Mouse (Mus musculus) liver, embryonic 11.5 days (tissue): ENCODE measurements at regions not wholly inside any gene's neighbourhood (a gene's known extent, or its start where the extent isn't known, plus 50 kb on each side); places are given as distances from the start of the nearest gene placed in this dataset.

Source experiments
- ATAC-seq: fragments of 200-750 bp; cut with Nextera tagmentation; replicated peaks from 2 replicates; pipeline ENCODE4 v1.8.0; 2017; ENCODE audit warnings: moderate number of reproducible peaks, mild to moderate bottlenecking, moderate TSS enrichment, moderate library complexity; ENCODE audit not compliant: low FRiP score
- DNase-seq: peaks from one replicate; pipeline ENCODE4 v3.0.0-alpha.2; 2017; ENCODE audit warnings: low spot score
- H3K27ac ChIP-seq: fragments of 300-500 bp; sonication (generic); 2 replicates; pipeline ENCODE4 v1.5.1; 2014; ENCODE audit warnings: mild to moderate bottlenecking, low read depth, low read length, control low read depth
- H3K27me3 ChIP-seq: fragments of 300-500 bp; sonication (generic); replicated peaks from 2 replicates; pipeline ENCODE4 v1.6.1; 2014; ENCODE audit warnings: low read length, mixed read lengths; ENCODE audit not compliant: control insufficient read depth, insufficient read depth
- H3K36me3 ChIP-seq: fragments of 300-500 bp; sonication (generic); 2 replicates; pipeline ENCODE4 v1.6.1; 2014; ENCODE audit warnings: mild to moderate bottlenecking, low read length, moderate library complexity, mixed read lengths; ENCODE audit not compliant: control insufficient read depth, insufficient read depth
- H3K4me1 ChIP-seq: fragments of 300-500 bp; sonication (generic); replicated peaks from 2 replicates; pipeline ENCODE4 v1.6.1; 2014; ENCODE audit warnings: low read length, mixed read lengths; ENCODE audit not compliant: control insufficient read depth, insufficient read depth
- H3K4me2 ChIP-seq: fragments of 300-500 bp; sonication (generic); 2 replicates; pipeline ENCODE4 v1.6.1; 2014; ENCODE audit warnings: mild to moderate bottlenecking, control low read depth, moderate library complexity
- H3K4me3 ChIP-seq: fragments of 300-500 bp; sonication (generic); 2 replicates; pipeline ENCODE4 v1.5.1; 2014; ENCODE audit warnings: low read depth, low read length, control low read depth
- H3K9ac ChIP-seq: fragments of 300-500 bp; sonication (generic); 2 replicates; pipeline ENCODE4 v1.6.1; 2014; ENCODE audit warnings: low read depth, low read length, control low read depth
- H3K9me3 ChIP-seq: fragments of 300-500 bp; sonication (generic); 2 replicates; pipeline ENCODE4 v1.6.1; 2016; ENCODE audit warnings: low read length, inconsistent platforms, mixed read lengths; ENCODE audit not compliant: control insufficient read depth
- WGBS: fragments of 180-500 bp; shearing (Covaris S2); extraction: QIAGEN DNeasy Blood & Tissue Kit; methylation state at CpG from one replicate; pipeline ENCODE4 v1.1.7; 2014; 5-methylcytosine and 5-hydroxymethylcytosine counted together

DNA sequence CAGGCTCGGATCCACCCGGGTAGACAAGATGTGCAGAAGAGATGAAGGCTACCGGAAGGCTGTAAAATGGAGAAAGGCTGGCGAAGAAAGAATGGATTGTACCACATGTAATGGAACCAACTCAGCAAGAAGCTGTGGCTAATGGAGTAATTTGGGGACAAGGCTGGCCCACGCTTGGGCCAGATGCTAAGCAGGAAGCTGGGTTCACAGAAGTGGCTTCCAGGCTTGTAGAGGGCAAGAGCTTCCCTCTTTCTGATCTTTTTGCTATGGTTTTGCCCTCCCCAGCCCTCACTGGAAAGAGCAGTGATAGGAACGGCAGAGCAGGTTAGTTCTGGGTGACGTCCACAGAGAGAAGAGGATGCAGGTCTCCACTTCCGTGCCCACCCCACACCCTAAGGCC is 117.7 kb upstream of the Egr2 start:
- Histone ChIP-seq H3K4me2 (no peak overlapping the region), H3K36me3 (no peaks in the 10 kb centered on the region), H3K9me3 (no peaks in the 10 kb centered on the region), H3K4me3 (no peak overlapping the region), H3K27ac (no peak overlapping the region), H3K4me1 (no peaks in the 10 kb centered on the region), H3K27me3 (no peaks in the 10 kb centered on the region), H3K9ac (no peak overlapping the region)
- no peak for DNase-seq
- ATAC-seq = no peak
- 77% methylated on average over 8 of the region's 8 CpGs for WGBS

DNA sequence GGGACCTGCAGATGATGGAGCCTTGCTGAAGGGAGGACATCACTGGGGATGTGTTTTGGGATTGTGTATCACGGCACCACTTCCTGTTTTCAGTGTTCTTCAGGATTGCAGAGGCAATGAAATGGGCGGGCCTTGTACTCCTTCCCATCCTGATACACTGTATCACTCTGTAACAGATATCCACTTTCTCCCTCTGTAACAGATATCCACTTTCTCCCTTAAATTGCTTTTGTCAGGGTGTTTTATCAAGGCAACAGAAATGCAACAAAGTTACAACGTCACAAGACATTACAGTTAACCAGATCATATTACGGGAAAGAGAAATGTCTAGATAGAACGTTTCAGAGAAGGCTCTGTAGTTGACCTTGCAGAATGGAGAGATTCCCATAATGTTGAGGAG is 114.5 kb upstream of the Egr2 start:
- WGBS = 68% methylated on average over 5 of the region's 5 CpGs

DNA sequence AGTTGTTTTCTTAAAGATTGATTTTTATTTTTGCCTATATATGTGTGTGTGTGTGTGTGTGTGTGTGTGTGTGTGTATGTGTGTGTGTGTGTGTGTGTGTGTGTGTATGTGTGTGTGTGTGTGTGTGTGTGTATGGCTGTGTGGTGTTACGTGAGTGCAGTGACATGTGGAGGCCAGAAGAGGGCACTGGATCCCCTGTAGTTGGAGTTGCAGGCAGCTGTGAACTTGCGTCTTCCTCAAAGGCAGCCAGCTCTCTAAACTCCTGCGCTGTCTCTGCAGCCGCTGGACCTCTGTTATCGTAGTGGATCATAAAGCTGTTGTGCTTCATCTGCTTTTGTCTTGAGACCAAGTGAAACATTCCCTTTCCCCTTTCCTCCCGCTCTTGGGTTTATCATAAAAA is 109.9 kb upstream of the Egr2 start:
- no peaks in the 10 kb centered on the region for H3K27me3 ChIP-seq
- no peak overlapping the region for H3K4me3 ChIP-seq
- H3K9me3 ChIP-seq = no peaks in the 10 kb centered on the region
- no peak overlapping the region for H3K4me2 ChIP-seq
- no peaks in the 10 kb centered on the region for H3K36me3 ChIP-seq
- WGBS = 92% methylated on average over 6 of the region's 6 CpGs
- no peak overlapping the region for H3K27ac ChIP-seq
- ATAC-seq (no peak), DNase-seq (no peak)
- H3K9ac ChIP-seq = no peak overlapping the region
- H3K4me1 ChIP-seq = no peaks in the 10 kb centered on the region

More for the DNA sequence above, 114.5 kb upstream of the Egr2 start:
- H3K4me3 ChIP-seq = no peak overlapping the region
- no peaks in the 10 kb centered on the region for H3K36me3 ChIP-seq
- no peak overlapping the region for H3K9ac ChIP-seq
- no peak overlapping the region for H3K27ac ChIP-seq
- DNase-seq (no peak), ATAC-seq (no peak)
- H3K4me2 ChIP-seq = no peak overlapping the region
- H3K9me3 ChIP-seq = no peaks in the 10 kb centered on the region
- no peaks in the 10 kb centered on the region for H3K27me3 ChIP-seq
- H3K4me1 ChIP-seq = no peaks in the 10 kb centered on the region

DNA sequence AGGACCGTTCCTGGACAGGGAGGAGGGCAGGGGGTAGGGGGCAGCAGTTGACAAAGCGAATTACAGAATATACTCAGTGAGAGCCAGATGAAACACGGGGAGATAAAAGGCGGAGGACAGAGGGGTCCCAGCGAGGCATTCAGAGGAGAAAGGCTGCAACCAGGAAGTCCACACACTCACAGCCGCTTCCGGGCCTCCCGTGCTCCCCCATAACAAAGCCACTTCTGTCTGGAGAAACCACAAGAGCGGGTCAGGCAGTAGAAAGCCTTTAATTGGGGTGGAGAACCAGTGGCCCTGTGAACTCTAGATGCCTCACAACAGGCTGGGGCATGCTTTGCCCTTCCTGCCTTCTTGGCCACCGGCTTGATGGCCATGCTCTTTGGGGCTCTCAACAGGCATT is 108.1 kb upstream of the Egr2 start:
- ATAC-seq = no peak

DNA sequence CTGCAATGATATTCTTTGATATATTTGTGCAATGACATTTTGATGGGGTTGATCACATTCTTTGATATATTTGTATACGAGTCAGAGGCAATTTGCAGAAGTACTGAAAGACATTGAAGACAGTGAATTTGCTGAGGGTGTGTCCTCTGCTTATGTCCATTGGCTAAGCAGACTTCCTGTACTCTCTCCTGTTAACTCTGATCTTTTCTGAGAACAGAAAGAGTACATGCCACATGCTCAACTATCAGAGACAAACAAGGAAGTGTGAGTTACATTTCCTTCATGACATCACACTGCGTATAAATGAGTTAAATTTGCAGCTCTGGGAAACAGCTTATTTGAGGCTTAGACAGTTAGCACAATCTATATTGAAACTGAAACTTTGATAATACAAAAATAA is 104.5 kb upstream of the Egr2 start:
- Histone ChIP-seq H3K27ac (no peak overlapping the region), H3K4me2 (no peak overlapping the region), H3K4me3 (no peak overlapping the region)

More for the DNA sequence above, 108.1 kb upstream of the Egr2 start:
- DNase-seq = no peak
- H3K4me2 ChIP-seq = no peak overlapping the region
- H3K36me3 ChIP-seq = no peaks in the 10 kb centered on the region
- 36% methylated on average over 10 of the region's 10 CpGs for WGBS
- no peak overlapping the region for H3K27ac ChIP-seq
- no peaks in the 10 kb centered on the region for H3K9me3 ChIP-seq
- no peak overlapping the region for H3K9ac ChIP-seq
- H3K4me1 ChIP-seq = no peaks in the 10 kb centered on the region
- no peak overlapping the region for H3K4me3 ChIP-seq
- H3K27me3 ChIP-seq = no peaks in the 10 kb centered on the region

DNA sequence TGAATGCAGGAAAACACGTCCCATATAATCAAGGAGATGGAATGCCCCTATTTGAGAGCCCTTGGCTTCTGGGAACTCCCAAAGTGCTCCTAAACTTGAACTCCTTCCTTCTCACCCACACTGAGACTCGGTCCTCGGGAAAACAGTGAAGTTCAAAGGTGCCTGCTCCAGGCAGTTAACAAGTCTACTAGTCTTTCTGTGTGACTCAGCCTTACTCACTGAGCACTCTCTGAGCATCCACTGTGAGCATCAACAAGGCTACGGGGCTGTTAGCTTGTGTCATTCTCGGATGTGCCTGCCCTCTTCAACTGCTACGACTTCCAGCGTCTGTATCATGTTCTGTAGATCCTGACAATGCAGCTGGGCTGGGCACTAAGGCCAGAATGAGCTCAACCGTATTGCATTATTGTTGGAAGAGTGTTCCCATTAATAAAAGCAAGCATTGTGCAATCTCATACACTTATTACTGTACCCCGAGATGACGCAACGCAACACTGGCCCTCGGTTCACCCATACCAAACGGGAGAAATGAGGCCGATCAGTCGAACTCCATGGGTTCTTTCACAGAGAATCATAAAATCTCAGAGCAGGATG is 96.1 kb upstream of the Egr2 start:
- no peaks in the 10 kb centered on the region for H3K36me3 ChIP-seq
- H3K9me3 ChIP-seq = no peaks in the 10 kb centered on the region
- WGBS = 85% methylated on average over 15 of the region's 15 CpGs
- H3K27ac ChIP-seq = no peak overlapping the region
- H3K9ac ChIP-seq = no peak overlapping the region
- ATAC-seq (no peak), DNase-seq (no peak)
- no peaks in the 10 kb centered on the region for H3K27me3 ChIP-seq
- H3K4me2 ChIP-seq = no peak overlapping the region
- H3K4me1 ChIP-seq = no peaks in the 10 kb centered on the region
- H3K4me3 ChIP-seq = no peak overlapping the region

More for the DNA sequence above, 104.5 kb upstream of the Egr2 start:
- ATAC-seq = no peak
- Histone ChIP-seq H3K27me3 (no peaks in the 10 kb centered on the region), H3K4me1 (no peaks in the 10 kb centered on the region), H3K9ac (no peak overlapping the region), H3K9me3 (no peaks in the 10 kb centered on the region), H3K36me3 (no peaks in the 10 kb centered on the region)
- 62% methylated on average over 2 of the region's 2 CpGs for WGBS
- DNase-seq = no peak

DNA sequence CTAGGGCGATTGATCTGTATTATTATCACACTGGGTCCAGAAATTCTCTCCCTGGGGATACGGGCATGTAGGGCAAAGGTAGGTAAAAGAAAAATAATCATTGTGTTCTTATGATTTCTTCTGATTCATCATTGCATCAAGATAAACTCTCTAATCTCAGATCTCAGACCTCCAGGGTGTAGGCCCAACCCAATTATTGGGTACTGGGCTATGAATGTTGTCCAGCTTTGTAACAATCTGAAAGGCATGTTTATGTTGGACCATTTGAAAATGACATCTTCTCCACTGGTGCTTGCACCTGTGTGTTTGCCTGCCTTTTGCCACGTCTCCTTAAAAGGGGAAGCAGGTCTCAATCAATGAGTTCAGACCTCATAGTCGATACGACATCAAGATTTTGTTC is 95.4 kb upstream of the Egr2 start:
- Histone ChIP-seq H3K4me3 (no peak overlapping the region), H3K9ac (no peak overlapping the region), H3K9me3 (no peaks in the 10 kb centered on the region), H3K4me1 (no peaks in the 10 kb centered on the region), H3K27me3 (no peaks in the 10 kb centered on the region), H3K4me2 (no peak overlapping the region), H3K27ac (no peak overlapping the region), H3K36me3 (no peaks in the 10 kb centered on the region)
- WGBS = 82% methylated on average over 5 of the region's 5 CpGs
- no peak for ATAC-seq
- DNase-seq = no peak

DNA sequence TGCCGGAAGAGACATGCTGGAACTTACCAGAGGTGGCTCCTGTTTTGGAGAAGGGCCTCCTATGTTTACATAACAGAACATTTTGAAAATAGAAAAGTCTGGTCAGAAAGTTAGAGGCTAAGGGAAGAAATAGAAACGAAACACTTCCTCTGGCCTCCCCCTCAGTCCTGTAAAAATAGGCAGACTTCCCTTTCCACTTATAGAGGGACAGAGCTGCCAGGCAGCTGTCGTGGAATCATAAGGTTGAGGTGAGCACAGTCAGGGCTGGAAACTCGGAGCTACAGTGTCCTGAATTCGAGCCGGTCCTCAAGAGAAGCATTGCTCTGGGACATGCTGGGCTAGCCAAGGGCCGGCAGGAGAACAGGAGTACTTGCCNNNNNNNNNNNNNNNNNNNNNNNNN is 94.0 kb upstream of the Egr2 start:
- Histone ChIP-seq H3K4me3 (no peak overlapping the region), H3K9ac (no peak overlapping the region), H3K27ac (no peak overlapping the region), H3K9me3 (no peaks in the 10 kb centered on the region), H3K36me3 (no peaks in the 10 kb centered on the region), H3K27me3 (no peaks in the 10 kb centered on the region), H3K4me1 (no peaks in the 10 kb centered on the region), H3K4me2 (no peak overlapping the region)
- no peak for ATAC-seq
- 48% methylated on average over 7 of the region's 7 CpGs for WGBS
- no peak for DNase-seq

DNA sequence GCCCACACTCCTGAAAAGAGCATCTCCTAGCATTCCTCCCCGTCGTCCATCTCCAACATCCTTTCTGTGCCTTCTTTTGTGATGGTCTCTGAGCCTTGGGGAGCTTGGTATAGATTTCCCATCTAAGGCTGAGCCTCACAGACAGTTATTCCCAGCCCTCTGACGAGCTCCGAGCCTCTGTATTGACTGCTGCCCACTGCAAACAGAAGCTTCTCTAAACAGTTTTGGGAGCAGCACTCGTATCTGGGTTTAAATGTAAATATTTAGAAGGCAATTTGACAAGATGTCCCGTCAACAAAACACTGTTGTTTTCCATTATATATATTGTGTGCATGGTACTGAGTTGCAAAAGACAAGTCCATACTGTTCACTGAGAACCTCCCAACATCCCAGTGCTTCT is 86.4 kb upstream of the Egr2 start:
- H3K4me1 ChIP-seq = no peaks in the 10 kb centered on the region
- 0 out of 2 replicates have a peak, but pooled peaks cover 2% of the 10 kb centered on the region for H3K9me3 ChIP-seq
- WGBS = 71% methylated on average over 6 of the region's 6 CpGs
- H3K27ac ChIP-seq = no peak overlapping the region
- ATAC-seq (no peak), DNase-seq (no peak)
- no peaks in the 10 kb centered on the region for H3K27me3 ChIP-seq
- no peak overlapping the region for H3K4me2 ChIP-seq
- no peak overlapping the region for H3K9ac ChIP-seq
- no peak overlapping the region for H3K4me3 ChIP-seq
- H3K36me3 ChIP-seq = no peaks in the 10 kb centered on the region
